Mouse (Mus musculus) liver, embryonic 12.5 days (tissue): Measurements from ENCODE around the gene Arrdc1. TPM values are rescaled to one million over a fixed set of nuclear protein-coding genes. Genes with fewer than 3 reads are reported as not detected.
A peak's percentile ranks its signal among the peaks of the same experiment; 100 is the strongest.
"Not testable (repeated sequence)": the region's sequence is repeated elsewhere in the genome, so short reads cannot be mapped to it uniquely, and the experiment has no call there.

Experiments used
- ATAC-seq: fragments of 200-750 bp; cut with Nextera tagmentation; 2 replicates; pipeline ENCODE4 v1.8.0; 2017; ENCODE audit warnings: moderate number of reproducible peaks, mild to moderate bottlenecking, moderate library complexity
- H3K27ac ChIP-seq: fragments of 300-500 bp; sonication (generic); 2 replicates; pipeline ENCODE4 v1.5.1; 2016; ENCODE audit warnings: mild to moderate bottlenecking
- H3K27me3 ChIP-seq: fragments of 300-500 bp; sonication (generic); replicated peaks from 2 replicates; pipeline ENCODE4 v1.6.1; 2016; ENCODE audit warnings: mild to moderate bottlenecking, moderate library complexity
- H3K36me3 ChIP-seq: fragments of 300-500 bp; sonication (generic); 2 replicates; pipeline ENCODE4 v1.6.1; 2016; ENCODE audit warnings: mild to moderate bottlenecking, moderate library complexity
- H3K4me1 ChIP-seq: fragments of 300-500 bp; sonication (generic); 2 replicates; pipeline ENCODE4 v1.6.1; 2016
- H3K4me2 ChIP-seq: fragments of 300-500 bp; sonication (generic); 2 replicates; pipeline ENCODE4 v1.6.1; 2016; ENCODE audit warnings: mild to moderate bottlenecking, moderate library complexity
- H3K4me3 ChIP-seq: fragments of 300-500 bp; sonication (generic); 2 replicates; pipeline ENCODE4 v1.5.1; 2016; ENCODE audit warnings: mild to moderate bottlenecking, moderate library complexity
- H3K9ac ChIP-seq: fragments of 300-500 bp; sonication (generic); 2 replicates; pipeline ENCODE4 v1.6.1; 2016; ENCODE audit warnings: mild to moderate bottlenecking, moderate library complexity
- H3K9me3 ChIP-seq: fragments of 300-500 bp; sonication (generic); replicated peaks from 2 replicates; pipeline ENCODE4 v1.6.1; 2016; ENCODE audit warnings: mild to moderate bottlenecking, moderate library complexity
- WGBS: fragments of 180-500 bp; shearing (Covaris S2); methylation state at CpG from one replicate; pipeline ENCODE4 v1.1.7; 2016; ENCODE audit not compliant: insufficient replicate concordance; 5-methylcytosine and 5-hydroxymethylcytosine counted together
- polyA plus RNA-seq: library from polyadenylated mRNA; unstranded; fragments of >200 nt; fragmentation: Nextera tagmentation; extraction: Ambion mirVana; gene quantifications from 2 replicates; pipeline ENCODE4 v1.2.1, GENCODE M21; 2016

Gene Arrdc1
- polyA plus RNA-seq, 1 experiment from 2014 or later: 20.2 TPM

- Histone ChIP-seq H3K36me3 (peaks cover 33% of the 10 kb centered on the region), H3K9me3 (no peaks in the 10 kb centered on the region), H3K4me3 (peak within 1 kb of the TSS; percentile 95), H3K9ac (peak within 1 kb of the TSS; percentile 89), H3K4me2 (peak within 1 kb of the TSS; percentile 99), H3K27me3 (no peaks in the 10 kb centered on the region), H3K27ac (peak within 1 kb of the TSS; percentile 85), H3K4me1 (peaks cover 49% of the 10 kb centered on the region)
- under 1% methylated on average over 104 of the region's 108 CpGs for WGBS
- peak; percentile 95 for ATAC-seq
Observed at GRCm38 (mm10) chr2:24949421-24950188, 14.6 kb upstream of the Arrdc1 start, which contains the start of gene Zmynd19. Gene Zmynd19 (plus strand): TSS chr2:24949792.

GRCm38 (mm10) chr2:24944304-24944703 is 9.3 kb upstream of the Arrdc1 start:
- H3K9ac ChIP-seq, H3K4me1 ChIP-seq, H3K27ac ChIP-seq, H3K4me3 ChIP-seq, H3K4me2 ChIP-seq, H3K36me3 ChIP-seq, H3K9me3 ChIP-seq, ATAC-seq: not testable (repeated sequence)
- WGBS: 25% methylated on average over 2 of the region's 2 CpGs
- H3K27me3 ChIP-seq: peaks cover 17% of the 10 kb centered on the region

- Histone ChIP-seq H3K9ac (no peak overlapping the region), H3K27ac (no peak overlapping the region), H3K4me2 (no peak overlapping the region), H3K27me3 (peaks cover 33% of the 10 kb centered on the region), H3K4me1 (no peaks in the 10 kb centered on the region), H3K9me3 (no peaks in the 10 kb centered on the region), H3K4me3 (no peak overlapping the region), H3K36me3 (no peaks in the 10 kb centered on the region)
- ATAC-seq: no peak
- WGBS: 46% methylated on average over 4 of the region's 4 CpGs
Observed at GRCm38 (mm10) chr2:24942092-24942491, 7.0 kb upstream of the Arrdc1 start.

- peak; percentile 73 for ATAC-seq
- Histone ChIP-seq H3K9ac (peak overlapping the region; percentile 85), H3K4me2 (peak overlapping the region; percentile 99), H3K4me1 (peaks cover 24% of the 10 kb centered on the region), H3K9me3 (no peaks in the 10 kb centered on the region), H3K36me3 (no peaks in the 10 kb centered on the region), H3K4me3 (peak overlapping the region; percentile 77), H3K27ac (peak overlapping the region; percentile 91), H3K27me3 (peaks cover 18% of the 10 kb centered on the region; the same call in 1 of the 2 replicates)
- WGBS: 7% methylated on average over 19 of the region's 19 CpGs
Observed at GRCm38 (mm10) chr2:24934441-24934963, 550 bp downstream of the Arrdc1 start.

GRCm38 (mm10) chr2:24929593-24929992 is 5.5 kb downstream of the Arrdc1 start:
- Histone ChIP-seq H3K4me2 (no peak overlapping the region), H3K4me3 (no peak overlapping the region), H3K27ac (no peak overlapping the region), H3K4me1 (peaks cover 24% of the 10 kb centered on the region), H3K9ac (no peak overlapping the region), H3K36me3 (peaks cover 18% of the 10 kb centered on the region), H3K9me3 (no peaks in the 10 kb centered on the region), H3K27me3 (no peaks in the 10 kb centered on the region)
- no peak for ATAC-seq
- 87% methylated on average over 5 of the region's 5 CpGs for WGBS

- no peak overlapping the region for H3K4me2 ChIP-seq
- ATAC-seq: no peak
- WGBS: 73% methylated on average over 2 of the region's 2 CpGs
Observed at GRCm38 (mm10) chr2:24929119-24929518, 5.9 kb downstream of the Arrdc1 start.

GRCm38 (mm10) chr2:24927810-24928479 is 7.1 kb downstream of the Arrdc1 start:
- ATAC-seq: no peak
- Histone ChIP-seq H3K27ac (no peak overlapping the region), H3K9me3 (no peaks in the 10 kb centered on the region), H3K4me3 (no peak overlapping the region), H3K9ac (no peak overlapping the region), H3K36me3 (peaks cover 18% of the 10 kb centered on the region), H3K4me2 (no peak overlapping the region), H3K4me1 (peaks cover 12% of the 10 kb centered on the region; the same call in 1 of the 2 replicates), H3K27me3 (no peaks in the 10 kb centered on the region)
- WGBS: 62% methylated on average over 4 of the region's 4 CpGs

More at GRCm38 (mm10) chr2:24929119-24929518, 5.9 kb downstream of the Arrdc1 start:
- no peaks in the 10 kb centered on the region for H3K9me3 ChIP-seq
- H3K4me3 ChIP-seq: no peak overlapping the region
- H3K36me3 ChIP-seq: peaks cover 18% of the 10 kb centered on the region
- no peak overlapping the region for H3K27ac ChIP-seq
- no peaks in the 10 kb centered on the region for H3K27me3 ChIP-seq
- peaks cover 20% of the 10 kb centered on the region for H3K4me1 ChIP-seq
- no peak overlapping the region for H3K9ac ChIP-seq

- Histone ChIP-seq H3K9me3 (no peaks in the 10 kb centered on the region), H3K27me3 (no peaks in the 10 kb centered on the region), H3K36me3 (peaks cover 18% of the 10 kb centered on the region), H3K9ac (no peak overlapping the region), H3K4me1 (peaks cover 12% of the 10 kb centered on the region; the same call in 1 of the 2 replicates), H3K4me2 (no peak overlapping the region), H3K27ac (no peak overlapping the region), H3K4me3 (no peak overlapping the region)
- ATAC-seq: no peak
- 47% methylated on average over 7 of the region's 7 CpGs for WGBS
Observed at GRCm38 (mm10) chr2:24926965-24927358, 8.1 kb downstream of the Arrdc1 start.

- H3K4me2 ChIP-seq: no peak overlapping the region
- H3K27ac ChIP-seq: no peak overlapping the region
- no peak overlapping the region for H3K9ac ChIP-seq
- peaks cover 12% of the 10 kb centered on the region; the same call in 1 of the 2 replicates for H3K4me1 ChIP-seq
- H3K9me3 ChIP-seq: no peaks in the 10 kb centered on the region
- H3K36me3 ChIP-seq: peaks cover 18% of the 10 kb centered on the region
- ATAC-seq: no peak
- no peaks in the 10 kb centered on the region for H3K27me3 ChIP-seq
- 65% methylated on average over 9 of the region's 9 CpGs for WGBS
- H3K4me3 ChIP-seq: no peak overlapping the region
Observed at GRCm38 (mm10) chr2:24926345-24926964, 8.6 kb downstream of the Arrdc1 start.

- peaks cover 18% of the 10 kb centered on the region for H3K36me3 ChIP-seq
- no peak overlapping the region for H3K27ac ChIP-seq
- H3K4me1 ChIP-seq: peaks cover 14% of the 10 kb centered on the region; the same call in 1 of the 2 replicates
- no peak overlapping the region for H3K4me3 ChIP-seq
- no peak overlapping the region for H3K9ac ChIP-seq
- ATAC-seq: no peak
- no peaks in the 10 kb centered on the region for H3K9me3 ChIP-seq
- no peak overlapping the region for H3K4me2 ChIP-seq
- WGBS: 81% methylated on average over 8 of the region's 8 CpGs
- no peaks in the 10 kb centered on the region for H3K27me3 ChIP-seq
Observed at GRCm38 (mm10) chr2:24925284-24925683, 9.8 kb downstream of the Arrdc1 start.

GRCm38 (mm10) chr2:24923561-24923960 is 11.5 kb downstream of the Arrdc1 start:
- H3K9me3 ChIP-seq: no peaks in the 10 kb centered on the region
- no peak for ATAC-seq
- 50% methylated on average over 2 of the region's 2 CpGs for WGBS
- H3K36me3 ChIP-seq: peaks cover 18% of the 10 kb centered on the region
- no peaks in the 10 kb centered on the region for H3K27me3 ChIP-seq
- H3K4me3 ChIP-seq: no peak overlapping the region
- H3K27ac ChIP-seq: no peak overlapping the region
- no peak overlapping the region for H3K9ac ChIP-seq
- no peak overlapping the region for H3K4me2 ChIP-seq
- H3K4me1 ChIP-seq: peaks cover 19% of the 10 kb centered on the region; the same call in 1 of the 2 replicates

GRCm38 (mm10) chr2:24919839-24920175 is 15.2 kb downstream of the Arrdc1 start:
- no peaks in the 10 kb centered on the region for H3K27me3 ChIP-seq
- H3K36me3 ChIP-seq: no peaks in the 10 kb centered on the region
- 10% methylated on average over 8 of the region's 8 CpGs for WGBS

More at GRCm38 (mm10) chr2:24919839-24920175, 15.2 kb downstream of the Arrdc1 start:
- H3K9me3 ChIP-seq: no peaks in the 10 kb centered on the region
- H3K4me3 ChIP-seq: peak overlapping the region; percentile 99
- peak overlapping the region; percentile 76 for H3K4me2 ChIP-seq
- peaks cover 22% of the 10 kb centered on the region for H3K4me1 ChIP-seq
- H3K27ac ChIP-seq: peak overlapping the region; percentile 83
- peak; percentile 63 for ATAC-seq
- peak overlapping the region; percentile 97 for H3K9ac ChIP-seq
